Mouse (Mus musculus) testis, postnatal 14 days (tissue): ENCODE measurements around the gene Ipcef1.

ENCODE experiments used
- DNase-seq: peaks from one replicate; pipeline ENCODE4 v3.0.0; 2021; ENCODE audit warnings: low spot score

The Ipcef1 gene

GRCm38 (mm10) chr10:7052315-7053017 lies at the start of gene Ipcef1:
Gene Ipcef1 (minus strand): TSS chr10:7052478.
- DNase-seq, result no peak

- no peak for DNase-seq
Observed at GRCm38 (mm10) chr10:7077971-7078370, 25.7 kb upstream of the Ipcef1 start.

GRCm38 (mm10) chr10:7077389-7077808 lies 25.1 kb upstream of the Ipcef1 start:
- DNase-seq, result no peak

- DNase-seq, result no peak
Observed at GRCm38 (mm10) chr10:7076662-7077211, 24.5 kb upstream of the Ipcef1 start.

GRCm38 (mm10) chr10:7076201-7076600 lies 23.9 kb upstream of the Ipcef1 start:
- DNase-seq, result peak; percentile 57

- no peak for DNase-seq
Observed at GRCm38 (mm10) chr10:7075661-7076060, 23.4 kb upstream of the Ipcef1 start.

- DNase-seq, result no peak
Observed at GRCm38 (mm10) chr10:7074231-7074630, 22.0 kb upstream of the Ipcef1 start.

- no peak for DNase-seq
Observed at GRCm38 (mm10) chr10:7070924-7071323, 18.6 kb upstream of the Ipcef1 start.

- DNase-seq, result no peak
Observed at GRCm38 (mm10) chr10:7070100-7070835, 18.0 kb upstream of the Ipcef1 start.

- DNase-seq, result no peak
Observed at GRCm38 (mm10) chr10:7069090-7069489, 16.8 kb upstream of the Ipcef1 start.

- DNase-seq, result peak; percentile 56
Observed at GRCm38 (mm10) chr10:7068608-7069007, 16.3 kb upstream of the Ipcef1 start.

GRCm38 (mm10) chr10:7063752-7064457 lies 11.6 kb upstream of the Ipcef1 start:
- DNase-seq, result no peak

GRCm38 (mm10) chr10:7062993-7063392 lies 10.7 kb upstream of the Ipcef1 start:
- DNase-seq, result no peak

- DNase-seq, result no peak
Observed at GRCm38 (mm10) chr10:7060326-7060725, 8.0 kb upstream of the Ipcef1 start.

GRCm38 (mm10) chr10:7057546-7057945 lies 5.3 kb upstream of the Ipcef1 start:
- no peak for DNase-seq

- DNase-seq, result no peak
Observed at GRCm38 (mm10) chr10:7054560-7055205, 2.4 kb upstream of the Ipcef1 start.

- no peak for DNase-seq
Observed at GRCm38 (mm10) chr10:7049901-7050300, 2.4 kb downstream of the Ipcef1 start.

GRCm38 (mm10) chr10:7047919-7048291 lies 4.4 kb downstream of the Ipcef1 start:
- DNase-seq, result no peak

- DNase-seq, result no peak
Observed at GRCm38 (mm10) chr10:7047288-7047918, 4.9 kb downstream of the Ipcef1 start.

- no peak for DNase-seq
Observed at GRCm38 (mm10) chr10:7043896-7044295, 8.4 kb downstream of the Ipcef1 start.

GRCm38 (mm10) chr10:7041032-7041431 lies 11.2 kb downstream of the Ipcef1 start:
- no peak for DNase-seq

- DNase-seq, result no peak
Observed at GRCm38 (mm10) chr10:7037194-7037593, 15.1 kb downstream of the Ipcef1 start.
